Mouse (Mus musculus) lung, postnatal 0 days (tissue): ENCODE data around the gene Glb1.

Experiments
- CTCF ChIP-seq: IDR thresholded peaks from 2 replicates; pipeline ENCODE4 v1.5.1; 2016; ENCODE audit warnings: antibody characterized with exemption, mild to moderate bottlenecking
- EP300 ChIP-seq: IDR thresholded peaks from 2 replicates; pipeline ENCODE4 v1.6.1; 2016; ENCODE audit warnings: antibody characterized with exemption, mild to moderate bottlenecking, control low read depth

DNA sequence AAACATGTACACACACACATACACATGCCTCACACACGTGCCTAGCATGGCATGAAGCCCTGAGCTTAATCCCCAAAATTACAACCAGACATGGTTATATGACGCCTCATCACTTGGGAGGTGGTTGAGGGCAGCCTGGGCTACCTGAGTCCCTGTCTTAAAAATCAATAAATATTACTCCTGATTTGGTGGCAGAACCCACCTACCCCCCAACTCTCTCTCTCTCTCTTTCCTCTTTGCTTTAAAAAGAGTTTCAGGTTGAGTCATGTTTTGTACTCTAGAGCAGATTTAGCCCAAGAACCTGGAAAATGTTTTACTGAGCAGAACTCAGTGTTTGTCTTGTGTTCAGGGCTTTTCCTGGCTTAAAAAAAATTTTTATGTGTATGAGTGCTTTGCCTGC is 54.5 kb downstream of the Glb1 start:
- TF ChIP-seq CTCF: no peak
- TF ChIP-seq EP300: no peak
